Mouse (Mus musculus): ENCODE measurements at regions not wholly inside any gene's neighbourhood (a gene's known extent, or its start where the extent isn't known, plus 50 kb on each side); places are given as distances from the start of the nearest gene placed in this dataset.

DNA sequence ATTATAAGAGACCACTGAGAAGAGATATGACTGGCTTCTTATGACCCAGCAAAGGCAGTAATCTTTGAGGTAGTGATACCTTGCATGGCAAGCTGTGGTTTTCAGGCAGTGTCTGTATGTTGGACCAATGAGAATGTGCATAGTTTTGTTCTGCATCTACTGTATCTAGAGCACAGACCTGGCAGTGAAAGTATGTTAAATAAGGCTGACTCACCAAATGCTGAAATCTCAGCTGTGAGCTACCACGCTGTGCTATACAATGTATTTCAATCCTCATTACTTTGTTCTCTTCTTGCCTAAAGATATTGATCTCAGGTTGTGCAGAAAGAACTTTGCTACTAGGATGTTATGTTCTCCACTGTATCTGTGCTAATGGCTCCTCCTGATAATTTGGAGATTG is 83.9 kb upstream of the Zfp827 start:
- no peak for ATAC-seq
- WGBS = 89% methylated on average over 1 of the region's 1 CpGs

DNA sequence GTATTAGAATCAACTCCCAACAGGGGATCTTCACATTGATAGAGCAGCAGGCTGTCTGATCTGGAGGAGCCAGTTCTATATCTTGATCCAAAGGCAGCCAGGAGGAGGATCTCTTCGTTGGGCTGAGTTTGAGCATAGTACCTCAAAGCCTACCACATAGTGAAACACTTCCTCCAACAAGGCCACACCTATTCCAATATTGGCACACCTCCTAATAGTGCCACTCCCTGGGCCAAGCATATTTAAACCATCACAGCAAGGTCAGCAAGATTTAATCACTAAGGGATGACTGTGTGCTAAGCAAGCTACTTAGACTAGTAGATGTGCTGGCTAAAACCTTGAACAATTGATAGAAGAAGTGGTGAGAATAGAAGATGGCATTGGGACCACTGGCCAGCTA is 82.6 kb upstream of the Zfp827 start:
- H3K36me3 ChIP-seq (ENCODE audit: control insufficient read depth, insufficient read depth) = no peaks in the 10 kb centered on the region
- H3K4me3 ChIP-seq (ENCODE audit: low read depth, low read length) = no peak overlapping the region
- no peak overlapping the region for H3K9ac ChIP-seq (ENCODE audit: low read depth, low read length)
- H3K4me2 ChIP-seq (replicated peaks; ENCODE audit: low read depth) = no peak overlapping the region
- no peak overlapping the region for H3K27ac ChIP-seq (ENCODE audit: low read depth, low read length)
- no peak for TF ChIP-seq CTCF (IDR thresholded peaks at IDR 0.05; ENCODE audit: low read depth)
- no peaks in the 10 kb centered on the region for H3K27me3 ChIP-seq (replicated peaks; ENCODE audit: control insufficient read depth, insufficient read depth, low read length)
- no peak for ATAC-seq
- WGBS = 11% methylated on average over 1 of the region's 1 CpGs
- H3K4me1 ChIP-seq (replicated peaks; ENCODE audit: control insufficient read depth, insufficient read depth, low read length) = no peaks in the 10 kb centered on the region
- H3K9me3 ChIP-seq (ENCODE audit: control insufficient read depth) = no peaks in the 10 kb centered on the region

More for the DNA sequence above, 83.9 kb upstream of the Zfp827 start:
- H3K9ac ChIP-seq (ENCODE audit: low read depth, low read length) = no peak overlapping the region
- no peaks in the 10 kb centered on the region for H3K4me1 ChIP-seq (replicated peaks; ENCODE audit: control insufficient read depth, insufficient read depth, low read length)
- no peak overlapping the region for H3K4me2 ChIP-seq (replicated peaks; ENCODE audit: low read depth)
- H3K4me3 ChIP-seq (ENCODE audit: low read depth, low read length) = no peak overlapping the region
- no peaks in the 10 kb centered on the region for H3K9me3 ChIP-seq (ENCODE audit: control insufficient read depth)
- no peak overlapping the region for H3K27ac ChIP-seq (ENCODE audit: low read depth, low read length)
- H3K36me3 ChIP-seq (ENCODE audit: control insufficient read depth, insufficient read depth) = no peaks in the 10 kb centered on the region
- no peak for TF ChIP-seq CTCF (IDR thresholded peaks at IDR 0.05; ENCODE audit: low read depth)
- H3K27me3 ChIP-seq (replicated peaks; ENCODE audit: control insufficient read depth, insufficient read depth, low read length) = no peaks in the 10 kb centered on the region

DNA sequence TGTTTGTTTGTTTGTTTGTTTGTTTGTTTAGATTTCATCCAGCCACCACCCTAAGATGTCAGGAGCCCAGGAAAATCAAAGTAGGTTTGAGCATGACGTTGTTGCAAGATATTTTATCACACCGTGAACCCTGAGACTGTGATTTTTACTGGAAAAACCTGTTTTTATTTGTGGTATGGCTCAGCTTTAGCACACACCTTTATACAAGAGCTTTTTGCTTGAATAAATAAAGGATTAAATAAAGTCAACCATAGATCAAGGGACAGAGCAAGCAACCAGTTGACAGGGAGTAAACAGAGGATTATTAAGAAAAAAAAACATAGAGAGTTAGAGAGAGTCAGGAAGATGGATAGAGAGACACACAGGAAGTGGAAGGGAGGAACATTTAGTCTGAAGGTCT is 82.2 kb upstream of the Zfp827 start:
- H3K4me1 ChIP-seq (replicated peaks; ENCODE audit: control insufficient read depth, insufficient read depth, low read length) = no peaks in the 10 kb centered on the region

DNA sequence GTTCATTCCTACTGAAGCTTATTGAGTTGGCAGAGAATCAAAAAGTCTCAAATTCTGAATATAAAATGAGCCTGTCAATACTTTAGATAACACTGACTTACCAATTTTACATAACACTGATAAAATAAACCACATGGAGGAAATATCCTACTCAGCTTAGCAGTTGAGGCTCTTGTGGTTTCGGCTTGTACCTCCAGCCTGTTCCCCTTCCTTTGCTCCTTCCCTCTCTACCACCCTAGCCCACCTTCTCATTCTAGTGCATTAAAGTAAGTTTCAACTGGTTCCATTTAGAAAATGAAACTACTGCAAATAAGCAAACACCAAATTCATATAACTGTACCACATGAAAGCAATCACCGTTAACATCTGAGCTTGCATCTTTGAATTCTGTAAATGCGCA is 53.2 kb upstream of the Zfp827 start:
- no peak for ATAC-seq
- Histone ChIP-seq H3K36me3 (ENCODE audit: control insufficient read depth, insufficient read depth) (no peaks in the 10 kb centered on the region), H3K27ac (ENCODE audit: low read depth, low read length) (no peak overlapping the region), H3K9ac (ENCODE audit: low read depth, low read length) (no peak overlapping the region), H3K27me3 (replicated peaks; ENCODE audit: control insufficient read depth, insufficient read depth, low read length) (no peaks in the 10 kb centered on the region), H3K4me2 (replicated peaks; ENCODE audit: low read depth) (no peak overlapping the region), H3K4me3 (ENCODE audit: low read depth, low read length) (no peak overlapping the region), H3K9me3 (ENCODE audit: control insufficient read depth) (no peaks in the 10 kb centered on the region), H3K4me1 (replicated peaks; ENCODE audit: control insufficient read depth, insufficient read depth, low read length) (no peaks in the 10 kb centered on the region)
- TF ChIP-seq CTCF (IDR thresholded peaks at IDR 0.05; ENCODE audit: low read depth) = no peak
- WGBS = 94% methylated on average over 3 of the region's 3 CpGs

More for the DNA sequence above, 82.2 kb upstream of the Zfp827 start:
- H3K4me3 ChIP-seq (ENCODE audit: low read depth, low read length) = no peak overlapping the region
- no peak for TF ChIP-seq CTCF (IDR thresholded peaks at IDR 0.05; ENCODE audit: low read depth)
- no peak overlapping the region for H3K27ac ChIP-seq (ENCODE audit: low read depth, low read length)
- H3K9me3 ChIP-seq (ENCODE audit: control insufficient read depth) = no peaks in the 10 kb centered on the region
- H3K27me3 ChIP-seq (replicated peaks; ENCODE audit: control insufficient read depth, insufficient read depth, low read length) = no peaks in the 10 kb centered on the region
- H3K9ac ChIP-seq (ENCODE audit: low read depth, low read length) = no peak overlapping the region
- WGBS = 49% methylated on average over 2 of the region's 2 CpGs
- ATAC-seq = no peak
- H3K36me3 ChIP-seq (ENCODE audit: control insufficient read depth, insufficient read depth) = no peaks in the 10 kb centered on the region
- no peak overlapping the region for H3K4me2 ChIP-seq (replicated peaks; ENCODE audit: low read depth)

Measured in intestine, postnatal 0 days (tissue).